Mouse (Mus musculus) megakaryocyte-erythroid progenitor cell, adult 5-6 weeks (primary cell): ENCODE measurements around the gene Gm35549. TPM values are rescaled to one million over a fixed set of nuclear protein-coding genes. Genes with fewer than 3 reads are reported as not detected.
"Not testable (repeated sequence)": the region's sequence is repeated elsewhere in the genome, so short reads cannot be mapped to it uniquely, and the experiment has no call there.

ENCODE experiments used
- ATAC-seq: replicated peaks from 2 replicates; pipeline ENCODE4 v1.8.0; 2016; ENCODE audit warnings: mild to moderate bottlenecking, inconsistent platforms; ENCODE audit not compliant: severe bottlenecking, poor library complexity, low FRiP score, low TSS enrichment
- total RNA-seq, 2 experiments: library from RNA; stranded (forward) in 1 of 2; stranded (reverse) in 1 of 2; fragments of 200-1000, 215-1000 nt in 1 of 2; fragments of >200 nt in 1 of 2; fragmentation: Nextera tagmentation in 1 of 2; gene quantifications; 2 replicates each; pipeline ENCODE4 v1.2.3; 2014 to 2017

Gm35549 gene
- not detected in 2 replicates for total RNA-seq (2014; fragmentation: Nextera tagmentation)
- not detected in 2 replicates for total RNA-seq (2017)

DNA sequence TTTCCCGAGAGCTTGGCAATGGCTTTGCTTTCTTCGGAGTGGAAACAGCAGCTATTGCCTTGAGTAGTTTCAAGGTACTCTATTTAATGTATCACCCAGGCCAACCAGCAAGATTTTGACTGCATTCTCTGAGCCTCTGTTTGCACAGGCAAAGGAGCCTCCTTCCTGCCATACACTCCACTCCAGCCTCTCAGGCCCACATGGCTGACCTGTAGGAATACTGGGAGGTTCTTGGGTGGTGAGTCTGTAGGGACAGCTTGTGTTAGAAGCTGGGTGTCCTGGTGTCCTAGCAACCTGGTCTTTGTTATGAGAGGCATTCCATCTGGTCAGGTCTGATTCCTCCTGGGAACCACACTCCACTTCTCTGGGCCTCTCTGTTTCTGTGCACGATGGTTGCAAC is at the start of gene Gm35549:
Gm35549 (minus strand) TSS at position 276 of the 400 bp plus-strand sequence.
- ATAC-seq, result no peak

DNA sequence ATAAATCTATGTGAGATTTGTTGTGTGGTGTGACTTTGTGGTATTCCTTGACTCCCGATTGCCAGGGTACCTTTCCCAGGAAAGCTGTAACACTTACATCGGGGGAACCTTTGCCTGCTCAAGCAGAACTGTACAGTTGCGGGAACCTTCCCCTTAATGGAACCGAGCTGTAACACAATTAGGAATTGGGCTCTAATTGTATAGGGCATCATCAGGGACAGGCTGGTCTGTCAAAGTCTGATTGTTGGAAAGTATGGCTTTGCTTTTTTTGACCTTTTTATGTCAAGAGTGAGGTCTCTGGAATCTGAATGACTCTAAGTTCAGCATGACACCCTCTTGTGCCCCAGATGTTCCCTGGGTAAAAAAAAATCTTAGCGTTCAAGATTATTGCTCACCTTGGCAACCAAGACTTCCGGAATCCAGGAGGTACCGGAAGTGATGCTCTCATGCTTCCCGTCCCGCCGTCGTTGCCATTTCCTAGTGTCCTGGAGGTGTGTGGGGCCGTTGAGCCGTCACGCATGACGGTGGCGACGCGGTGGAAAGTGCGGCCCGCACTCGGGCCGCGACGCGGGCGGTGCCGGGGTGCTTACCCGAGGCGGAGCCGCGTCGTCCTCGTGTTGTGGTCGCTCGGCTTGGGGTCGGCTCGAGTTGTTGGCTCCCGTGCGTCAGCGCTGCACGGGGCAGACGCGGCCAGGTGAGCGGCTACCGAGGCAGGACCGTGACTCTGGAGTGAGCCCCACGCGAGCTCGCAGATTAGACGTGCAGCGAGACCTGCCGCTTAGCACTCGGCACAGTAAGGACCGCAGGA is 42.7 kb upstream of the Gm35549 start:
- ATAC-seq, result peak; percentile 92

GRCm38 (mm10) chr9:122885385-122885784 is 41.5 kb upstream of the Gm35549 start, which contains the start of gene Zkscan7:
Gene Zkscan7 (plus strand): TSS chr9:122885685.
- no peak for ATAC-seq

GRCm38 (mm10) chr9:122875145-122875544 is 31.3 kb upstream of the Gm35549 start:
- ATAC-seq, result no peak

GRCm38 (mm10) chr9:122874653-122875052 is 30.8 kb upstream of the Gm35549 start:
- no peak for ATAC-seq

- no peak for ATAC-seq
These were observed 28.8 kb upstream of the Gm35549 start for GRCm38 (mm10) chr9:122872595-122872994.

DNA sequence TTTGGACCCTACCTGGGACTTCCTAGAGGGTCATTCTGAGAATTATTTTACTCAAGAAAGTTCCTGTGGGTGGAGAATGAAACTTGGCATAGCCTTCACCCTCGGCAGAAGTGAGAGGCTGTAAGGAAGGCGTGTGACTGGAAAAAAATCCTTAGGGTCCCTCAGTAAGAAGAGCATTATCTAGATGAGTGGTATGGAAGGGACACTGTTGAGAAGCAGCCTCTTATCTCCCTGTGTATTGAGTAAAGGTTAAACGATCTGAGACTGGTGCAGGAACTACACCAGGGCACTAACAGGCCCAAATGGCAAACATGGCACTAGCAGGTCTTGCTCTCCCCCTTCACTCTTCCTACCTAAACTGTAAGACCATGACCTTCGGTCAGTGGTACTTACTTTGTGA is 22.4 kb upstream of the Gm35549 start:
- ATAC-seq, result peak; percentile 21

GRCm38 (mm10) chr9:122865697-122866166 is 21.9 kb upstream of the Gm35549 start, which contains the start of gene Zfp445:
Gene Zfp445 (minus strand): TSS chr9:122866006.
- peak; percentile 96 for ATAC-seq

DNA sequence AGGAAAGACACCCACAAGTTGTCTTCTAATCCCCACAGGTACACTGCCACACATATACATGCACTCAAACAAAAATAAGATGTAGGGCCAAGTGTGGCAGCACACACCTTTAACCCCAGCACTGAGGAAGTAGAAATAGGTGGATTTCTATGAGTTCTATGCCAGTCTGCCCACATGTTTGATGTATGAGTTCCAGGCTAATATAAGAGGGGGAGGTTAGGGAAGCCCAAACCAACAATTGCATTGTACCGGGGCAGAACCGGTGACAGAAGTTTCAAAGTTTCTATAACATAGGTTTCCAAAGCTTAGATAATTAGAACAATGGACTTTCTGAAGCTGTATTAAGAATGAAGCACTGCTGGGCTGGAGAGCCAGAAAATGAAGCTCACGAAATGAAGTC is 21.0 kb upstream of the Gm35549 start:
- no peak for ATAC-seq

GRCm38 (mm10) chr9:122863731-122864130 is 19.9 kb upstream of the Gm35549 start:
- ATAC-seq, result 0 out of 2 replicates have a peak, but pooled peaks have one; percentile 12

DNA sequence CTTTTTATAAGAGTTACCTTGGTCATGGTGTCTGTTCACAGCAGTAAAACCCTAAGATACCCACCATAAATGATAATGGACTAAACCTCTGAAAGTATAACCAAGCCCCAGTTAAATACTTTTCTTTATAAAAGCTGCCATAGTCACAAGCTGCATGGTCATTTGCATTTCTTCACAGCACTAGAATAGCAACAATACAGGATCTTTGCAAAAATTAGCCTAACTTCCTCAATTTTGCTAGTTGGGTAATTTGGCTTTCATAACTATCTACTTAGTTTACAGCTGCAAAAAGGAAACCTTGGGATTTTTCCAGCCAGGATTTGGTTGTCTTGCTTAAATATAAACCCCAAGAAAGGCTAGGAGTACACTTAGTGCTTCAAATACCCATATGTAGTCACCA is 16.9 kb upstream of the Gm35549 start:
- ATAC-seq, result no peak

- ATAC-seq, result no peak
These were observed 12.9 kb upstream of the Gm35549 start for GRCm38 (mm10) chr9:122856716-122857115.

DNA sequence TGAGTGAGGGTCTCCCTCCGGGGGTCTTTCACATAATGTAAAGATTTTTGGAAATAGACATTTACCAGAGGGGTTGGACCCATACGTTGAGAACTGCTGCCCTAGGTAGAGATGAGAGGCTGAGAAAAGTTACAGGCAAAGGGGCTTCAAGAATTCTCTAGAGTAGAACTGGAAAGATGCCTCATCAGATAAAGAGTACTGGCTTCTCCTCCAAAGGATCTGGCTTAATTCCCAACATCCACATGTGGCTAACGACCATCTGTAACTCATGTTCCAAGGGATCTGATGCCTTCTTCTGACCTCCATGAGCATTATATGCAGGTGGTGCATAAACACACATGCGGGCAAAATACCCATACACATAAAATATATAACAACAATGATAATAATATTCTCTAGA is 11.8 kb upstream of the Gm35549 start:
- no peak for ATAC-seq

GRCm38 (mm10) chr9:122855141-122855540 is 11.3 kb upstream of the Gm35549 start:
- not testable (repeated sequence) for ATAC-seq

DNA sequence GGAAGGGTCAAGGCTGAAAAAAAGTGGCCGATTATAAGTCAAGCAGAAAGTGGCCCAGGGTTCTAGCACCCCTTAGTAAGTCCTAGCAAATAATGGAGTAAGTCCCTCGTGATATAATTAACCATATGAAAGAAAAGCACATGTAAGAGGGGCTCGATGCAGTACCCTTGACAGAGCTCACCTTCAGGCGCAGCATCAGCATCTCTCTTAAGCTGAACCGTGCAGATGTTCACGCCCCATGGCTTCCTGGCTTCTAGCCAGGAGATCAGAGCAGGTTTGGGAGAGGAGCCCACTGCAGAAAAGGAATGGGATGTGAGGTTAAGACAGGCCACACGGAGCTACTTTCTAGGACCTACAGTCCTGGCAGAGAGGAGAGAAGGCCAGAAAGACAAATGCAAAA is 10.7 kb upstream of the Gm35549 start:
- ATAC-seq, result no peak

GRCm38 (mm10) chr9:122847811-122848311 is 4.0 kb upstream of the Gm35549 start:
- ATAC-seq, result not testable (repeated sequence)

GRCm38 (mm10) chr9:122846156-122846555 is 2.3 kb upstream of the Gm35549 start:
- no peak for ATAC-seq

GRCm38 (mm10) chr9:122845621-122846020 is 1.8 kb upstream of the Gm35549 start:
- ATAC-seq, result no peak

GRCm38 (mm10) chr9:122837680-122838079 is 6.2 kb downstream of the Gm35549 start:
- ATAC-seq, result no peak

DNA sequence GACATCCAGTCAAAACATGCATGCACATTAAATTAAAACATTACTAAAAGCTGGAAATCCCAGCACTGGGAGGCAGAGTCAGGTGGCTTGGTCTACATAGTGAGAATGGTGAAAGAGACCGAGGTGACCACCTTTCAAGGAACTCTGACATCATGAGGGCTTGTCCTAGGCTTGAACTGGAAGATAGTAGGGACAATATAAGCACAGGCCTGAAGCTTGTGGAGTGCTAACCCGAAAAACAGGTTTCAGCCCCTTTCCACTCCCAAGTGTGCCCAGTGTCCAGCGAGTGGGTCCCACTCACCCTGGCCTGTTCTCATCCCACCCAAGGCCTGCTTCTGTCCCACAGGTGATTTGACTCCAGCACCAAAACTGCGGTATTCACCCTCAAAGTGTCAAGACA is 6.6 kb downstream of the Gm35549 start:
- ATAC-seq, result peak; percentile 22; the same call in 1 of the 2 replicates

- no peak for ATAC-seq
These were observed 7.0 kb downstream of the Gm35549 start for GRCm38 (mm10) chr9:122836790-122837189.
